Mouse (Mus musculus): ENCODE results near the gene Gns. TPM values are rescaled to one million over a fixed set of nuclear protein-coding genes. Genes with fewer than 3 reads are reported as not detected.

Gns gene
- polyA plus RNA-seq, 1 experiment from 2014 or later = 37.3 TPM

- Histone ChIP-seq H3K36me3 (ENCODE audit: control insufficient read depth, insufficient read depth, low read length) (no peaks in the 10 kb centered on the region), H3K4me1 (ENCODE audit: control insufficient read depth, insufficient read depth, low read length) (peaks cover 14% of the 10 kb centered on the region), H3K9me3 (ENCODE audit: control insufficient read depth, low read length) (no peaks in the 10 kb centered on the region), H3K9ac (ENCODE audit: low read length) (no peak overlapping the region), H3K4me3 (ENCODE audit: low read depth, low read length) (no peak overlapping the region), H3K4me2 (no peak overlapping the region), H3K27me3 (ENCODE audit: control insufficient read depth, insufficient read depth, low read length) (no peaks in the 10 kb centered on the region), H3K27ac (ENCODE audit: low read depth, low read length) (no peak overlapping the region)
- 64% methylated on average over 4 of the region's 4 CpGs for WGBS
- no peak for ATAC-seq (ENCODE audit: low FRiP score)
- DNase-seq (ENCODE audit: low spot score, missing footprints) = no peak
Observed at GRCm38 (mm10) chr10:121436693-121437092, 71.8 kb downstream of the Gns start.

DNA sequence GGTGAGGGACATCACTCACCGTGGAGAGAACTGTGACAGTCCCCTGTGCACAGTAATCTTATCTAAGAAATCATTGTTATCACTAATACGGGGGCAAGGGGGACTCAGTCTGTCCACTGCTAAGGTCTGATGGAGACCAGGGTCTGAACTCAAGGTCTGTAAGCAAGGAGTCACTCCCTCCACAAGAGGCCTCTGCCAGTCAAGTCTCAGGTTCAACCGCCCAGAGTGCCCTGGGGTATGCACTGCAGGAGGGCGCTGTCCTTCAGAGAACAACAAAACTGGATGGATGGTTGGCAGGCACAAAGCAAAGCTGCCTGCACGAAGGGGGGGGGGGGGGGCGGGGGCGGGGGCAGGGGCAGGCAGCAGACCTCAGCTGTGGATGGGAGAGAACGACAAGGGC, 73.2 kb downstream of the Gns start:
- Histone ChIP-seq H3K36me3 (ENCODE audit: control insufficient read depth, insufficient read depth, low read length) (no peaks in the 10 kb centered on the region), H3K4me2 (no peak overlapping the region), H3K4me1 (ENCODE audit: control insufficient read depth, insufficient read depth, low read length) (peaks cover 5% of the 10 kb centered on the region), H3K9me3 (ENCODE audit: control insufficient read depth, low read length) (no peaks in the 10 kb centered on the region), H3K9ac (ENCODE audit: low read length) (no peak overlapping the region), H3K27me3 (ENCODE audit: control insufficient read depth, insufficient read depth, low read length) (no peaks in the 10 kb centered on the region), H3K4me3 (ENCODE audit: low read depth, low read length) (no peak overlapping the region), H3K27ac (ENCODE audit: low read depth, low read length) (no peak overlapping the region)
- 57% methylated on average over 7 of the region's 8 CpGs for WGBS
- DNase-seq (ENCODE audit: low spot score, missing footprints) = no peak
- ATAC-seq (ENCODE audit: low FRiP score) = no peak

GRCm38 (mm10) chr10:121439310-121439731, 74.4 kb downstream of the Gns start:
- Histone ChIP-seq H3K9me3 (ENCODE audit: control insufficient read depth, low read length) (no peaks in the 10 kb centered on the region), H3K36me3 (ENCODE audit: control insufficient read depth, insufficient read depth, low read length) (no peaks in the 10 kb centered on the region), H3K27ac (ENCODE audit: low read depth, low read length) (no peak overlapping the region), H3K4me1 (ENCODE audit: control insufficient read depth, insufficient read depth, low read length) (peaks cover 2% of the 10 kb centered on the region), H3K4me3 (ENCODE audit: low read depth, low read length) (no peak overlapping the region), H3K27me3 (ENCODE audit: control insufficient read depth, insufficient read depth, low read length) (no peaks in the 10 kb centered on the region), H3K4me2 (no peak overlapping the region), H3K9ac (ENCODE audit: low read length) (no peak overlapping the region)
- no peak for DNase-seq (ENCODE audit: low spot score, missing footprints)
- ATAC-seq (ENCODE audit: low FRiP score) = no peak
- WGBS = 94% methylated on average over 12 of the region's 12 CpGs

DNA sequence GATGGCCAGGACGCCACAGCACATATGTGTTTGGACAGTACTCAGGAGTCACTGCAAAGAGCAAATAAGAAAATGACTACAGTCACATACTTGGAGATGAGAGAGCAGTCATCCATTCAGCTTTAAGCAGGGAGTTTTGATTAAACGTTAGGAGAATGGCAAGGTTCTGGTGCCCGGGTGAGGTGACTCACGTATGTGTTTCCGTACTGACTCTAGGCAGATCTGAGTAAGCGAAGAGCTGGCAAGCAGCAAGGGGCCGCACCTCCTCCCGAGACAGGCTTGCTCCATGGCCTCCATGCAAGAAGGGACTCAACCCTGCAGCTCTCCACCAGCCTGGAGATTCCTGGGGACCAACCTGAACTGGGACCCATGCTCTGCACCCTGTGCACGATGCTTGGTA, 78.9 kb downstream of the Gns start:
- Histone ChIP-seq H3K4me3 (ENCODE audit: low read depth, low read length) (no peak overlapping the region), H3K36me3 (ENCODE audit: control insufficient read depth, insufficient read depth, low read length) (no peaks in the 10 kb centered on the region), H3K4me1 (ENCODE audit: control insufficient read depth, insufficient read depth, low read length) (peaks cover 11% of the 10 kb centered on the region), H3K9ac (ENCODE audit: low read length) (no peak overlapping the region), H3K9me3 (ENCODE audit: control insufficient read depth, low read length) (no peaks in the 10 kb centered on the region), H3K27ac (ENCODE audit: low read depth, low read length) (no peak overlapping the region), H3K4me2 (no peak overlapping the region), H3K27me3 (ENCODE audit: control insufficient read depth, insufficient read depth, low read length) (no peaks in the 10 kb centered on the region)
- WGBS = 91% methylated on average over 9 of the region's 9 CpGs
- ATAC-seq (ENCODE audit: low FRiP score) (no peak), DNase-seq (ENCODE audit: low spot score, missing footprints) (no peak)

DNA sequence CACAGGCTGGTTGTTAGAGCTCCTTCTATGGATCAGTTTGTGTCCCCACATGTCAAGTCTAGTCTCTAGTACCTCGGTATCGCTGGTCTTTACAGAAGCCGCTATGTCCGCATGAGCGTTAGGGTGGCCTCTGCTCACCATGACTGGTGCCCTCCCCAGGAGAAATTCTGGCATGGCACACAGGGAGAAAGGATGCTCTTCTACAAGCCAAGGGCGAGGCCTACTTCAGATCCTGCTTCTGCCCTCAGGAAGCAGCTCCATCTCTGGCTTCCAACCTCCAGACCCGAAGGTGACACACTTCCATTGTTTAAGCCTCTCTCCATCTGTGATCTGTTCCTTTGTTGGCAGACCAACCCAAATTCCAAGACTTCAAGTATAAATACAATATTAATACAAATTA, 79.3 kb downstream of the Gns start:
- H3K4me3 ChIP-seq (ENCODE audit: low read depth, low read length) = no peak overlapping the region
- no peaks in the 10 kb centered on the region for H3K36me3 ChIP-seq (ENCODE audit: control insufficient read depth, insufficient read depth, low read length)
- ATAC-seq (ENCODE audit: low FRiP score) = no peak
- H3K9ac ChIP-seq (ENCODE audit: low read length) = no peak overlapping the region
- peaks cover 11% of the 10 kb centered on the region for H3K4me1 ChIP-seq (ENCODE audit: control insufficient read depth, insufficient read depth, low read length)
- H3K9me3 ChIP-seq (ENCODE audit: control insufficient read depth, low read length) = no peaks in the 10 kb centered on the region
- no peak overlapping the region for H3K4me2 ChIP-seq
- no peak overlapping the region for H3K27ac ChIP-seq (ENCODE audit: low read depth, low read length)
- no peak for DNase-seq (ENCODE audit: low spot score, missing footprints)
- 91% methylated on average over 7 of the region's 7 CpGs for WGBS
- H3K27me3 ChIP-seq (ENCODE audit: control insufficient read depth, insufficient read depth, low read length) = no peaks in the 10 kb centered on the region

- DNase-seq (ENCODE audit: low spot score, missing footprints) (no peak), ATAC-seq (ENCODE audit: low FRiP score) (no peak)
- Histone ChIP-seq H3K4me1 (ENCODE audit: control insufficient read depth, insufficient read depth, low read length) (peaks cover 11% of the 10 kb centered on the region), H3K27ac (ENCODE audit: low read depth, low read length) (no peak overlapping the region), H3K4me3 (ENCODE audit: low read depth, low read length) (no peak overlapping the region), H3K4me2 (no peak overlapping the region), H3K36me3 (ENCODE audit: control insufficient read depth, insufficient read depth, low read length) (no peaks in the 10 kb centered on the region), H3K9me3 (ENCODE audit: control insufficient read depth, low read length) (no peaks in the 10 kb centered on the region), H3K9ac (ENCODE audit: low read length) (no peak overlapping the region), H3K27me3 (ENCODE audit: control insufficient read depth, insufficient read depth, low read length) (no peaks in the 10 kb centered on the region)
- WGBS = 86% methylated on average over 8 of the region's 8 CpGs
Observed at GRCm38 (mm10) chr10:121445808-121446207, 80.9 kb downstream of the Gns start.

Other genes with a start within 250 kb of the Gns start
- gene Tbc1d30, start 13.8 kb upstream of the Gns start, polyA plus RNA-seq (2014; fragmentation: Nextera tagmentation; extraction: Ambion mirVana) = 2.8 and 3.4 TPM in 2 replicates
- gene Rassf3, start 111.3 kb downstream of the Gns start, polyA plus RNA-seq (2014; fragmentation: Nextera tagmentation; extraction: Ambion mirVana) = 5.9 and 6.0 TPM in 2 replicates
- gene Tbk1, start 221.7 kb downstream of the Gns start, polyA plus RNA-seq (2014; fragmentation: Nextera tagmentation; extraction: Ambion mirVana) = 34.0 and 35.7 TPM in 2 replicates